ENCODE assay signal across 8 mouse cellular contexts in the genomic region with DNA sequence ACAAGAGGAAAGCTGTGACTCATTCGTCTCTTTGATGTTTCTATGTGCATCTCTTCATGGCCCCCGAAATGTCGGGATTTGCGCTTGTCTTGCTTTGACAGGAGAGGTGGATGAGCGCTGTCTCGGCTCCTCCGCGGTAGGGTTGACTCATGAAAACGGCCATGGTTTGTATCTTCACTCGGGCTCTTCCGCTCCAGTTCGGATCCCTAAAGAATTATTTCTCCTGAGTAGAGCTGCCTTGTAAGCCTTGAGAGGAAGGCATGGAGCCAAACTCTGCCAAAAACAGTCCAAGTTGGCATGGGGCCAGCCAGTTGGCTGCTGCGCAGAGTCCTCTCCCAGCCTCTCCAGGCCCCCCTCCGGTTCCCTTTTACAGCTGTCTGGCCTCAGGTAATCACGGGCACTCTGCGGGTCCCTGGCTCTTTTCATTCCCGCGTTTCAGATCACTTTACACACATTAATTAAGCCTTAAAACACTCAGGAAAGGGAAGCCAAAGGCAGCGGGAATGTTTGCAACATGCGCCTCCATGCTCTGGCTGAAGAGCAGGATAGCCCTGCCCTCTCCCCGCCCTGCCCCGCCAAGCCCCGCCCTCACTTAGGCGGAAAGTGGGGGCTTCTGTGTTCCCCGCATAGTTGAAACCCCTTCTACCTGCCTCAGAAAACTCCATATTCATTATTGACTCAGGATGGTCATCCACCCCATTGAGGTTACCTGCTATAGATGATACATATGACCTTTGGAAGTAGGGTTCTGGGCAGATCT. TPM values are rescaled to one million over a fixed set of nuclear protein-coding genes. Genes with fewer than 3 reads are reported as not detected.
DNase-seq lines count a peak whose midpoint lies in the region; ATAC-seq and TF ChIP-seq lines count a peak whose summit lies in the region.

No protein-coding gene starts in this region.

- peak overlapping the region; percentile 38; the same call in 1 of the 2 replicates for H3K4me3 ChIP-seq in ES-Bruce4 (ENCODE audit: low read depth, low read length)
- peak overlapping the region; percentile 20 for H3K4me3 ChIP-seq in forebrain, postnatal 0 days (ENCODE audit: low read depth, low read length)

- H3K27me3 ChIP-seq in ES-Bruce4 (ENCODE audit: control insufficient read depth, insufficient read depth, low read length, poor library complexity, severe bottlenecking): no peaks in the 10 kb centered on the region
- H3K27me3 ChIP-seq in forebrain, postnatal 0 days (ENCODE audit: insufficient read depth, low read length): no peaks in the 10 kb centered on the region; the same call in 1 of the 2 replicates

- H3K4me2 ChIP-seq in forebrain, postnatal 0 days (ENCODE audit: low read depth): peak overlapping the region; percentile 43

- WGBS in forebrain, postnatal 0 days: 41% methylated on average over 25 of the region's 25 CpGs

- peak; percentile 88 for ATAC-seq in forebrain, postnatal 0 days

- no peak for TF ChIP-seq EP300 in ES-Bruce4 (IDR thresholded peaks at IDR 0.05; ENCODE audit: insufficient read depth, low read depth, low read length)

- DNase-seq in adrenal gland, adult 8-10 months: peak; percentile 58
- peak; percentile 87 for DNase-seq in forebrain, postnatal 0 days
- peak; percentile 71 to 83 for DNase-seq in heart, postnatal 14 days
- peak; percentile 49 to 52 for DNase-seq in left cerebral cortex, adult 8-10 months (ENCODE audit: low spot score in 2 of 2)
- peak; percentile 36 for DNase-seq in ovary, postnatal 10 days (ENCODE audit: low spot score)
- no peak for DNase-seq in B cell, adult 2 months
- no peak for DNase-seq in T-cell, adult 2 months (ENCODE audit: low spot score)

- H3K36me3 ChIP-seq in ES-Bruce4 (ENCODE audit: control insufficient read depth, insufficient read depth, low read length, poor library complexity, severe bottlenecking): no peaks in the 10 kb centered on the region
- H3K36me3 ChIP-seq in forebrain, postnatal 0 days (ENCODE audit: insufficient read depth): no peaks in the 10 kb centered on the region

- H3K4me1 ChIP-seq in ES-Bruce4 (ENCODE audit: control insufficient read depth, insufficient read depth, low read length): peaks cover 5% of the 10 kb centered on the region
- no peaks in the 10 kb centered on the region for H3K4me1 ChIP-seq in forebrain, postnatal 0 days (ENCODE audit: insufficient read depth)

- H3K27ac ChIP-seq in ES-Bruce4 (ENCODE audit: insufficient read depth, low read length): no peak overlapping the region
- H3K27ac ChIP-seq in forebrain, postnatal 0 days (ENCODE audit: low read depth, low read length): no peak overlapping the region

- intact Hi-C loops in heart, postnatal 14 days (cut with DNase I): no loop called here

- no peak overlapping the region for H3K9ac ChIP-seq in ES-Bruce4 (ENCODE audit: low read depth, poor library complexity, severe bottlenecking)
- H3K9ac ChIP-seq in forebrain, postnatal 0 days: no peak overlapping the region

- H3K9me3 ChIP-seq in ES-Bruce4 (replicated peaks; ENCODE audit: control insufficient read depth, insufficient read depth, low read length, poor library complexity, severe bottlenecking): no peaks in the 10 kb centered on the region
- H3K9me3 ChIP-seq in forebrain, postnatal 0 days (ENCODE audit: low read length): no peaks in the 10 kb centered on the region

- TF ChIP-seq CTCF in ES-Bruce4 (IDR thresholded peaks at IDR 0.05; ENCODE audit: low read depth, low read length): no peak
- TF ChIP-seq CTCF in forebrain, postnatal 0 days (IDR thresholded peaks at IDR 0.05; ENCODE audit: low read depth): no peak

- no peak for TF ChIP-seq POLR2A in ES-Bruce4 (IDR thresholded peaks at IDR 0.05; ENCODE audit: insufficient read depth, low read length)

RNA-seq across cellular contexts. Expression of a gene that starts 7.0 kb away (rescaled TPM):
- 61.0 and 68.4 TPM in 2 replicates for polyA plus RNA-seq in ES-Bruce4 (2011; ENCODE audit: insufficient read depth, insufficient read length, low read depth, missing spikeins)
- total RNA-seq in adrenal gland, adult 8-10 months (2022): 10 to 100 TPM; 65.0 to 85.5 (median 81.2) TPM
- total RNA-seq in forebrain, postnatal 0 days (2014; rRNA removed): 32.8 and 34.2 TPM in 2 replicates
- polyA plus RNA-seq in forebrain, postnatal 0 days (2015; fragmentation: Nextera tagmentation; extraction: Ambion mirVana): 44.1 and 61.3 TPM in 2 replicates
- total RNA-seq in heart, postnatal 14 days (2021): 100 to 1,000 TPM; 126 to 142 TPM
- 10 to 100 TPM; 57.4 to 62.5 (median 60.3) TPM for total RNA-seq in left cerebral cortex, adult 8-10 months (2022)

Comparison
In these comparisons a context has a peak if more than half of its experiments do, and no peak if none do; other contexts are left out.
1. DNase-seq: peak in adrenal gland, adult 8-10 months (single experiment), forebrain, postnatal 0 days (single experiment), heart, postnatal 14 days (2 of 2), left cerebral cortex, adult 8-10 months (2 of 2) and ovary, postnatal 10 days (single experiment); none in B cell, adult 2 months (0 of 2) and T-cell, adult 2 months (single experiment).